Mouse (Mus musculus) midbrain, embryonic 13.5 days (tissue): ENCODE results near the gene Gskip. TPM values are rescaled to one million over a fixed set of nuclear protein-coding genes. Genes with fewer than 3 reads are reported as not detected.

Experiments used
- ATAC-seq: fragments of 200-750 bp; cut with Nextera tagmentation; 2 replicates; pipeline ENCODE4 v1.8.0; 2017; ENCODE audit warnings: mild to moderate bottlenecking, moderate TSS enrichment, moderate library complexity
- H3K27ac ChIP-seq: fragments of 300-500 bp; sonication (generic); 2 replicates; pipeline ENCODE4 v1.5.1; 2015; ENCODE audit warnings: inconsistent platforms, mild to moderate bottlenecking, moderate library complexity
- H3K27me3 ChIP-seq: fragments of 300-500 bp; sonication (generic); 2 replicates; pipeline ENCODE4 v1.6.1; 2015; ENCODE audit warnings: mild to moderate bottlenecking, inconsistent platforms
- H3K36me3 ChIP-seq: fragments of 300-500 bp; sonication (generic); 2 replicates; pipeline ENCODE4 v1.6.1; 2015; ENCODE audit warnings: mild to moderate bottlenecking, inconsistent platforms
- H3K4me1 ChIP-seq: fragments of 300-500 bp; sonication (generic); replicated peaks from 2 replicates; pipeline ENCODE4 v1.6.1; 2015; ENCODE audit warnings: inconsistent platforms
- H3K4me2 ChIP-seq: fragments of 300-500 bp; sonication (generic); replicated peaks from 2 replicates; pipeline ENCODE4 v1.6.1; 2015; ENCODE audit warnings: moderate library complexity, mild to moderate bottlenecking, inconsistent platforms
- H3K4me3 ChIP-seq: fragments of 300-500 bp; sonication (generic); replicated peaks from 2 replicates; pipeline ENCODE4 v1.5.1; 2015; ENCODE audit warnings: mild to moderate bottlenecking, inconsistent platforms
- H3K9ac ChIP-seq: fragments of 300-500 bp; sonication (generic); replicated peaks from 2 replicates; pipeline ENCODE4 v1.6.1; 2015; ENCODE audit warnings: mild to moderate bottlenecking, inconsistent platforms
- H3K9me3 ChIP-seq: fragments of 300-500 bp; sonication (generic); 2 replicates; pipeline ENCODE4 v1.6.1; 2016; ENCODE audit warnings: mild to moderate bottlenecking, inconsistent platforms
- WGBS: fragments of 180-500 bp; shearing (Covaris S2); methylation state at CpG from one replicate; pipeline ENCODE4 v1.1.7; 2015; 5-methylcytosine and 5-hydroxymethylcytosine counted together
- polyA plus RNA-seq: library from polyadenylated mRNA; unstranded; fragments of >200 nt; fragmentation: Nextera tagmentation; extraction: Ambion mirVana; gene quantifications from 2 replicates; pipeline ENCODE4 v1.2.1, GENCODE M21; 2015

The Gskip gene
- polyA plus RNA-seq, 1 experiment from 2014 or later = 37.8 TPM

GRCm38 (mm10) chr12:105689435-105689834 is 4.8 kb downstream of the Gskip start:
- Histone ChIP-seq H3K27ac (no peak overlapping the region), H3K9me3 (no peaks in the 10 kb centered on the region), H3K4me2 (no peak overlapping the region), H3K36me3 (peaks cover 47% of the 10 kb centered on the region), H3K27me3 (no peaks in the 10 kb centered on the region), H3K4me3 (no peak overlapping the region), H3K4me1 (peaks cover 17% of the 10 kb centered on the region), H3K9ac (no peak overlapping the region)
- ATAC-seq = no peak
- 96% methylated on average over 13 of the region's 13 CpGs for WGBS

- Histone ChIP-seq H3K36me3 (peaks cover 54% of the 10 kb centered on the region), H3K9ac (no peak overlapping the region)
These were observed 9.4 kb downstream of the Gskip start for GRCm38 (mm10) chr12:105694021-105694420.

GRCm38 (mm10) chr12:105695848-105696247 is 11.2 kb downstream of the Gskip start:
- Histone ChIP-seq H3K27me3 (no peaks in the 10 kb centered on the region), H3K4me3 (no peak overlapping the region), H3K4me1 (no peaks in the 10 kb centered on the region), H3K4me2 (no peak overlapping the region), H3K9me3 (no peaks in the 10 kb centered on the region), H3K27ac (no peak overlapping the region), H3K36me3 (peaks cover 54% of the 10 kb centered on the region), H3K9ac (no peak overlapping the region)
- ATAC-seq = no peak
- WGBS = 83% methylated on average over 7 of the region's 7 CpGs

More at GRCm38 (mm10) chr12:105694021-105694420, 9.4 kb downstream of the Gskip start:
- 94% methylated on average over 2 of the region's 2 CpGs for WGBS
- Histone ChIP-seq H3K27me3 (no peaks in the 10 kb centered on the region), H3K9me3 (no peaks in the 10 kb centered on the region), H3K27ac (no peak overlapping the region), H3K4me2 (no peak overlapping the region), H3K4me1 (no peaks in the 10 kb centered on the region), H3K4me3 (no peak overlapping the region)
- no peak for ATAC-seq

- H3K9ac ChIP-seq = no peak overlapping the region
- H3K36me3 ChIP-seq = peaks cover 56% of the 10 kb centered on the region
- 95% methylated on average over 8 of the region's 8 CpGs for WGBS
These were observed 12.6 kb downstream of the Gskip start for GRCm38 (mm10) chr12:105697104-105697780.

GRCm38 (mm10) chr12:105700433-105700832 is 15.8 kb downstream of the Gskip start:
- no peak for ATAC-seq
- no peak overlapping the region for H3K4me2 ChIP-seq
- peaks cover 37% of the 10 kb centered on the region for H3K36me3 ChIP-seq
- H3K27me3 ChIP-seq = no peaks in the 10 kb centered on the region
- whole genome bisulfite sequencing = 94% methylated on average over 12 of the region's 12 CpGs
- H3K4me1 ChIP-seq = peaks cover 3% of the 10 kb centered on the region; the same call in 1 of the 2 replicates
- H3K9ac ChIP-seq = no peak overlapping the region
- no peak overlapping the region for H3K4me3 ChIP-seq
- no peaks in the 10 kb centered on the region for H3K9me3 ChIP-seq
- no peak overlapping the region for H3K27ac ChIP-seq

More at GRCm38 (mm10) chr12:105697104-105697780, 12.6 kb downstream of the Gskip start:
- no peaks in the 10 kb centered on the region for H3K4me1 ChIP-seq
- no peak overlapping the region for H3K4me3 ChIP-seq
- no peaks in the 10 kb centered on the region for H3K9me3 ChIP-seq
- ATAC-seq = no peak
- H3K4me2 ChIP-seq = no peak overlapping the region
- no peak overlapping the region for H3K27ac ChIP-seq
- no peaks in the 10 kb centered on the region for H3K27me3 ChIP-seq

GRCm38 (mm10) chr12:105705799-105706487 is 21.3 kb downstream of the Gskip start, which contains the start of gene Ak7:
Gene Ak7, plus strand, starts transcription at chr12:105705976.
- H3K27ac ChIP-seq = no peak within 1 kb of the TSS
- H3K9me3 ChIP-seq = no peaks in the 10 kb centered on the region
- peak; percentile 68 for ATAC-seq
- 0 out of 2 replicates have a peak within 1 kb of the TSS, but pooled peaks have one; percentile 2 for H3K4me2 ChIP-seq
- WGBS = 11% methylated on average over 22 of the region's 22 CpGs
- peaks cover 8% of the 10 kb centered on the region; the same call in 1 of the 2 replicates for H3K4me1 ChIP-seq
- no peak within 1 kb of the TSS for H3K9ac ChIP-seq
- H3K27me3 ChIP-seq = no peaks in the 10 kb centered on the region
- H3K4me3 ChIP-seq = no peak within 1 kb of the TSS
- peaks cover 10% of the 10 kb centered on the region for H3K36me3 ChIP-seq

- Histone ChIP-seq H3K4me1 (peaks cover 17% of the 10 kb centered on the region), H3K27me3 (no peaks in the 10 kb centered on the region), H3K4me2 (no peak overlapping the region), H3K27ac (no peak overlapping the region), H3K9ac (no peak overlapping the region), H3K36me3 (no peaks in the 10 kb centered on the region), H3K9me3 (no peaks in the 10 kb centered on the region), H3K4me3 (no peak overlapping the region)
- ATAC-seq = no peak
- WGBS = 77% methylated on average over 17 of the region's 17 CpGs
These were observed 34.0 kb downstream of the Gskip start for GRCm38 (mm10) chr12:105718616-105719015.

- Histone ChIP-seq H3K27me3 (no peaks in the 10 kb centered on the region), H3K9me3 (no peaks in the 10 kb centered on the region), H3K9ac (no peak overlapping the region), H3K4me1 (peaks cover 17% of the 10 kb centered on the region), H3K27ac (no peak overlapping the region), H3K4me2 (no peak overlapping the region), H3K36me3 (no peaks in the 10 kb centered on the region), H3K4me3 (no peak overlapping the region)
- WGBS = 81% methylated on average over 3 of the region's 3 CpGs
- no peak for ATAC-seq
These were observed 35.6 kb downstream of the Gskip start for GRCm38 (mm10) chr12:105720196-105720595.

- no peaks in the 10 kb centered on the region for H3K36me3 ChIP-seq
- H3K9me3 ChIP-seq = no peaks in the 10 kb centered on the region
- H3K9ac ChIP-seq = peak overlapping the region; percentile 39; the same call in 1 of the 2 replicates
- no peak overlapping the region for H3K4me3 ChIP-seq
- peaks cover 17% of the 10 kb centered on the region for H3K4me1 ChIP-seq
- H3K27ac ChIP-seq = peak overlapping the region; percentile 84
- H3K27me3 ChIP-seq = no peaks in the 10 kb centered on the region
- ATAC-seq = peak; percentile 77
- peak overlapping the region; percentile 36 for H3K4me2 ChIP-seq
- 35% methylated on average over 14 of the region's 14 CpGs for WGBS
These were observed 37.0 kb downstream of the Gskip start for GRCm38 (mm10) chr12:105721452-105722132.

- peak; percentile 60 for ATAC-seq
- 3% methylated on average over 5 of the region's 5 CpGs for WGBS
These were observed 38.0 kb downstream of the Gskip start for GRCm38 (mm10) chr12:105722657-105723056.

GRCm38 (mm10) chr12:105724616-105725015 is 40.0 kb downstream of the Gskip start:
- Histone ChIP-seq H3K9me3 (no peaks in the 10 kb centered on the region), H3K4me3 (no peak overlapping the region), H3K27ac (no peak overlapping the region), H3K27me3 (no peaks in the 10 kb centered on the region), H3K36me3 (no peaks in the 10 kb centered on the region), H3K9ac (no peak overlapping the region), H3K4me2 (no peak overlapping the region), H3K4me1 (peaks cover 17% of the 10 kb centered on the region)
- WGBS = 45% methylated on average over 1 of the region's 1 CpGs
- no peak for ATAC-seq

More at GRCm38 (mm10) chr12:105722657-105723056, 38.0 kb downstream of the Gskip start:
- H3K9me3 ChIP-seq = no peaks in the 10 kb centered on the region
- H3K27ac ChIP-seq = no peak overlapping the region
- H3K27me3 ChIP-seq = no peaks in the 10 kb centered on the region
- H3K4me2 ChIP-seq = no peak overlapping the region
- H3K4me3 ChIP-seq = no peak overlapping the region
- H3K36me3 ChIP-seq = no peaks in the 10 kb centered on the region
- H3K4me1 ChIP-seq = peaks cover 17% of the 10 kb centered on the region
- H3K9ac ChIP-seq = no peak overlapping the region

GRCm38 (mm10) chr12:105725736-105726135 is 41.1 kb downstream of the Gskip start:
- Histone ChIP-seq H3K36me3 (no peaks in the 10 kb centered on the region), H3K4me1 (peaks cover 15% of the 10 kb centered on the region), H3K27ac (no peak overlapping the region), H3K27me3 (no peaks in the 10 kb centered on the region), H3K9ac (no peak overlapping the region), H3K4me2 (no peak overlapping the region), H3K4me3 (no peak overlapping the region), H3K9me3 (no peaks in the 10 kb centered on the region)
- ATAC-seq = no peak
- WGBS = 77% methylated on average over 13 of the region's 13 CpGs
